Mouse (Mus musculus) mesoderm, embryonic 11.5 days (tissue): ENCODE data around the gene Pla2g1b.
"Not testable (repeated sequence)": the region's sequence is repeated elsewhere in the genome, so short reads cannot be mapped to it uniquely, and the experiment has no call there.

ENCODE experiments used
- DNase-seq: peaks from one replicate; pipeline ENCODE4 v3.0.0-alpha.2; 2012; ENCODE audit warnings: low read depth, low spot score

Gene Pla2g1b

DNA sequence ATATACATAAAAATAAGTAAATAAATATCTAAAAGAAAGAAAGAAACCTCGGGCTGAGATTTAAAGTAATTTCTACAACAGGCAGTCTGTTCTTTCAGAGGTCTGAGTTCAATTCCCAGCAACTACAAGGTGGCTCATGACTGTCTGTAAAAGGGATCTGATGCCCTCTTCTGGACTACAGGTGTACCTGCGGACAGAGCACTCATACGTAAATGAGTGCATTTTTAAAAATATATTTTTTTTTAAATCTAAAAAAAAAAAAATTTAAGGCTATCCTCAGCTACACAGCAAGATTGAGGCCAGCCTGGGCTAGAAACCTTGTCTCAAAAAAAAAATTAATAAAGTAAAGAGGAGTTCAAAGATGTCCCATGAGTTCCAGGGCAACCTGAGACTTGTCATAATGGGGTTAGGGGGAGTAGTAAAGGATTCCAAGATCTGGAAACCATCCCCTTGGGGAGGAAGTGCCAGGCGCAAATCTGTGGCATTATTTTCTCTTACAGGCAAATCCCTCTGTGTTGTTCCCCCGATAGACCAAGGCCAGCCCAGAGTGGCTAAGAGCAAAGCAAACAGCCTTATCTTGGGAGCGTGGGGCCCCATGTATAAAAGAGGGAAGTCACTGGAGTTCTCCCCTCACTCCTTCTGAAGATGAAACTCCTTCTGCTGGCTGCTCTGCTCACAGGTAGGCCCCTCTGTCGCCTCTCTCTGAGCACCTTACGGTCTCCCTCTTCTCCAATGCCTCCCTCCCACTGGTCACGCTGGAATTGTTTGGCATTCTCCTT, at the start of gene Pla2g1b:
Gene Pla2g1b (plus strand): TSS at position 621 of the 779 bp plus-strand sequence.
- DNase-seq = no peak

DNA sequence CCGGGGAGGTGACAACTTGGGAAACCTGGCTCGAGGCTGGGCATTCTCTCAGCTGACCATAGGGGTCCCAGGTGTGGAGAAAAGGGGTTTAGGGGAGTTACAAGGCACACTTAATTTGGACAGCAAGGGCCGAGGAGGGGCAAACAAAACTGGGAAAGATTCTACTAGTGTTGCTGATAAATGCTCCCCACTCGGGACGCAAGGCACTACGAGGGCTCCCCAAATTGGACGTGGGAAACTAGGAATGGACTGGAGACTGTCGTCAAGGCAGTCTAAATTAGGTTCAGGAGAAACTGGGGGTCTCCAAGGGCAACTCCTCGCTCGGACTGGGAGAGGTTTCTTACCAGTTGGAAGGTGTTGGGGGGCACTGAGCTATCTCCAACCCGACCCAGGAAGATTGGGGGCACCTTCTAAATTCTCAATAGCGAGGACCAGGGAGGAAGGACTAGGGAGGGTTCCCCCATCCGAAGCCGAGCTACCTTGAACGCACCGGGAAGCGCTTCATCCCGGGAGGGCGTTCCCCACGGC, 37.2 kb upstream of the Pla2g1b start:
- no peak for DNase-seq

DNA sequence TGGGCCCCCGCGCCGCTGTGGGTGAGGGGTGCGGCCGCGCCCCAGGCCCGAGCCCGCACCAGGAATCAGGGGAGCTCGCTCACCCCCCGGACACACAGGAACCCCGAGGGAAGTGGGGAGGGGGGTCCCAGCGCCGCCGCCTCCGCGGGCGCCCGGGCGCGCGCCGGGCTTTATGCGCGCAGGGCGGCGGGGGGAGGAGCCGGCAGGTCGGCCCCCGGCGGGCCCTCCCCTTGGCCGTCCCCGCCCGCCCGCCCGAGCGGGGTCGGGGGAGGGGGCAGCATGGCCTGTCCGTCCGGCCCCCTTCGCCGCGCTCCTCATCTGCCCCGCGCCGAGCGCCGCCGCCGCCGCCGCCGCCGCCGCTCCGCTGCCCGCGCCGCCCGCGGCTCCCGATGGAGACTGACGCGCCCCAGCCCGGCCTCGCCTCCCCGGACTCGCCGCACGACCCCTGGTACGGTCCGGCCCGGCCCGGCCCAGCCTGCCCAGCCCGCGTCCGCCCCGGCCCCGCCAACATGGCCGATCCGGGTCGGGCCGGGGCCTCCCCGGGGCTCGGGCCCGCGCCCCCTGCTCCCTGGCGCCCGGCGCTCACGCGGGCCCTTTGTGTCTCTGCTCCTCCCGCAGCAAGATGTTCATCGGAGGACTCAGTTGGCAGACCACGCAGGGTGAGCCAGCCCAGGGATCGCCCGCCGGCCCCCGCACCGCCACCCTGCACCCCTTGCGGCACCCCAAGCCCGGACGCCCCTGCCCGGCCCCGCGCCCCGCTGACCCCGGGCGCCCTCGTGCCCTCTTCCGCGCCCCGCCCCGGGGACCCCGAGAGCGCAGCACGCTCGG, 36.5 kb upstream of the Pla2g1b start, which contains the start of gene Msi1:
Gene Msi1 (plus strand): TSS at position 241 of the 828 bp plus-strand sequence.
- no peak for DNase-seq

DNA sequence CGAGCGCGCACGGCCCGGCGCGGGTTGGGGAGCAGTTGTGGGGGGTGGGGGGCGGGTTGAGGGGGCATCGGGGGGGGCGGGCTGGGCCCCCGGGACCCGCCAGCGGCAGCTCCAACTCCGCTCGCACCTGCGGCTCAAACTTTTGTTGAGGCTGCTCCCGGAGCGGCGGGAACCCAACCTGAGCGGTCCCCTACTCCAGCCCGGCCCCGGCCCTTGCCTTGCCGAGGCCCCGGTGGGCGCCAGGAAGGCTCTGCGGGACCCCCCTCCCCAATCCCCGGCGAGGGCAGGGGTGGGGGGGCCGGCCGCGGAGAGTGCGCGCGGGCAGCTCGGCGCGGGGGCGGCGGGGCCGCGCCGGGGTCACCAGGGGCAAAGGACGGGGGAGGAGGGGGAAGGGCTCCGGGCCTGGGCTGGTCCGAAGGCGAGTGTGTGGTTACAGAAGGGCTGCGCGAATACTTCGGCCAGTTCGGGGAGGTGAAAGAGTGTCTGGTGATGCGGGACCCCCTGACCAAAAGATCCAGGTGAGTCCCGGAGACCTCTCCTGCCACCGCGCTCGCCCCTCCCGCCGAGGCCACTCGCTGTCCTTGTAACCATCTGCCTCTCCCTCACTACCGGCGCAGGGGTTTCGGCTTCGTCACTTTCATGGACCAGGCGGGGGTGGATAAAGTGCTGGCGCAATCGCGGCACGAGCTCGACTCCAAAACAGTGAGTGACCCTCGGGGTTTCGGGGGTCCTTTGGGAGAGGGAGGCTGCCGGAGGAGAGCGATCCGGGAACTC, 35.7 kb upstream of the Pla2g1b start:
- DNase-seq = no peak

DNA sequence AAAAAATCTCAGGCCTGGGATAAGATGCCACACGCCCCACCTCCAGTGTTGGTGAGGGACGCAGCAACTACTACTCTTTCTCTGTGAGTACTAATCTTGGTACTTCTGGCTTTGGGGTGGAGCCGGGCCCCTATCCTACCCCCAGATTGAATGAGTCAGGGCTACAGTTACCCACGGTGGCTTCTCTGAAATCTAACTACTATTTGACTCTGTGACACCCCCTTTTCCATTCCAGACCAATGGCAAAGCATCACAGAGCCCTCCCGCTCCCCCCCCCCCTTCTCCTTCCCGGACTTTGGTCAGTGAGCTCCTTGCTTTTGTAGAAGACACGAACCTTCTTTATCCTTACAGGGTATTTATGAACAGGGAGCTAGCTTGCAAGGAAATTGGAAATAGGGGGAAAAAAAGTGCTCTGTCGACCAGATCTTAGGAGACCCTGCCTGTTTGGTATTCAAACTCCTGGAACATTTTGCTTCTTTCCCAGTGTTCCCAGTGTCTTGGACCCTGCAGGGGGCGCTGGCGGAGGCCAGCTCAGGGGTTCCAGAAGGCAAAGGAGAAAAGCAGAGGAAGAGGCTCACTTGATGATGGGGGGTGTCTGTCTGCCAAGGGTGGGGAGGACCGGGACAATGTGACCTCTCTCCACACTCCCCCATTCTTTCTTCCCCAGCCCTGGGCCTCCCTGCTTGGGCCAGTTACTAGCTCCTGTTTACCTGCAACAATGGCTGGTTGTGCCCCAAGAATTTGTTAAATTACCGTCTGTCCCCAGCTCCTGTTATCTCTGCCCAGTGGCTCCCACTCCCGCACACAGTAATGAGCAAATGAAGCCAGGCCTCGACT, 34.8 kb upstream of the Pla2g1b start:
- DNase-seq = peak; percentile 76

DNA sequence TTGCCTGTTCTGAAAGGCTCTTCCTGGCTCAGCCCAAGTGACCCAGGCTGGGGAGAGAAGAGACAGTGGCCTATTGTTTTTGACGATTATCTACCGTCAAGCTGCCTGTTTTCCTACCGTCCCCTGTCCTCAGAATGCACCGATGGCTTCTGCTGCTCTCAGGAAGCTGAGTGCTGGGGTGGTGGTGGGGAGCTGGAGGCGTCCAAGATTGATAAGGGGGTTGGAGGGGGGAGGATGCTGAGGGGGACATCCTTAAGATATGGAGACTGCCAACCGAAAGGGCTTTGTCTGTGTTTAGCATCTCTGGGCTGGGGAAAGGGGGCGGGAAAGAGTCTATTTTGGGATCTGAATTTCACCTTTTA, 34.2 kb upstream of the Pla2g1b start:
- no peak for DNase-seq

DNA sequence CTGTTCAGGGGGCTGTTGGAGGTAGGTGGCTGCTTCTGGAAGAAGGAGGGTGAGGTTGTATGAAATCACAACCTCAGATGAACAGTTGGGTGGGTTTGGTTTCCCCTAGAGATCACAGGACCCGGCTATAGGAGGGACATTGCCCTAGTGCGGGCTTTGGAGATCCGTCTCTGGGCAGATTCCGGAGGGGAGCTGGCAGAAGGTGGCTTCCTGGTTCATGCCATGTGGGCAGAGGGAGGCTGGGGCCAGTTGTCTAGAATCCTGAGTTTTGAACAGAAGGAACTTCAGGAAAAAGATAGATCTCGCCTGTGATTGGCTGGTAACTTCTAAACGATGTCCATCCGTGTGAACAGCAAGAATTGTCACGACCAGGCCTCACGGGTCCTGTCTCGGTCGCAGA, 33.7 kb upstream of the Pla2g1b start:
- no peak for DNase-seq

DNA sequence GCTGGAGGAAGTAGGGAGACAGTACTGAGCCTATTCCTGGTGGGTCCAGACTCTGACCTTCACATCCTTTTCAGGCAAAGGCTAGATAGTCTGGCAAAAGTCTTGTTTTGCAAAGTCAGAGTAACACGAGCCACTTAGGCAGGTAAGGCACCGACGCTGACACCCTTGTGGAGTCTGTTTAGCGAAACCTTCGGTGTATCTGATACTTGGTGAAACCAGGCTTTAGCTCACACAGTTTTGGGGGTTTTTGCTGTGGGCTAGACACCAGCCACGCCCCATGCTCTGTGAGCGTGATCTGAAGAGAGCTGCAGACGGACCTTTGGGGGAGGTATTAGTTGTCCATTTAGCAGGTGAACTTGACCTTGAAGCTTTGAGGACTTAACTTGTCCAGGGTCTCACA, 32.9 kb upstream of the Pla2g1b start:
- no peak for DNase-seq

DNA sequence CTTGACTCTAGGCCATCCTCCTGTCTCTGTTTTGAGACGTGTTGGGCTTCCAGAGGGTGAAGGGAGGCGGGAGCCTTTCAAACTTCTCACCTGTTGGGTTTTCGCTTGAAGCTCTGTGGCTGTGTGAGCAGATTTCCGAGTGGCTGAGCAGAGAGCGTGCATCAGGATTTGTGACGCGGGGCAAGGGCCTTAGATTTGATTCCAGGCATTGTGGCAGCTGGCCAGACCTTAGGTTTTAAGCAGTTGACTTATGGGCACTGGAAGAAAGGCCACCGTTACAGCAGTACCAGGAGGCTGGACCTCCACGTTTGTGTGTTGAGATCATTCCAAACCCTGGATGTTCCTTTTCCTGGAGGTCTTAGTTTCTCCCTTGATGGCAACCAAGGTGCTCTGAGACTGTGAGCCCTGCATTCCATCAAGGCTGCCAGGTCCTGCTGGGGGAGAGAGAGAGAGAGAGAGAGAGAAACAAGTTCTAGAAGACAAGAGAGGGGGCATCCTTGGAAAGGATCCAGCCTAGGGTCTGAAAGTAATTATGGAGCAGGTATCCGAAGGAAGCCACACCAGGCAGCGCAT, 31.7 kb upstream of the Pla2g1b start:
- DNase-seq = no peak

DNA sequence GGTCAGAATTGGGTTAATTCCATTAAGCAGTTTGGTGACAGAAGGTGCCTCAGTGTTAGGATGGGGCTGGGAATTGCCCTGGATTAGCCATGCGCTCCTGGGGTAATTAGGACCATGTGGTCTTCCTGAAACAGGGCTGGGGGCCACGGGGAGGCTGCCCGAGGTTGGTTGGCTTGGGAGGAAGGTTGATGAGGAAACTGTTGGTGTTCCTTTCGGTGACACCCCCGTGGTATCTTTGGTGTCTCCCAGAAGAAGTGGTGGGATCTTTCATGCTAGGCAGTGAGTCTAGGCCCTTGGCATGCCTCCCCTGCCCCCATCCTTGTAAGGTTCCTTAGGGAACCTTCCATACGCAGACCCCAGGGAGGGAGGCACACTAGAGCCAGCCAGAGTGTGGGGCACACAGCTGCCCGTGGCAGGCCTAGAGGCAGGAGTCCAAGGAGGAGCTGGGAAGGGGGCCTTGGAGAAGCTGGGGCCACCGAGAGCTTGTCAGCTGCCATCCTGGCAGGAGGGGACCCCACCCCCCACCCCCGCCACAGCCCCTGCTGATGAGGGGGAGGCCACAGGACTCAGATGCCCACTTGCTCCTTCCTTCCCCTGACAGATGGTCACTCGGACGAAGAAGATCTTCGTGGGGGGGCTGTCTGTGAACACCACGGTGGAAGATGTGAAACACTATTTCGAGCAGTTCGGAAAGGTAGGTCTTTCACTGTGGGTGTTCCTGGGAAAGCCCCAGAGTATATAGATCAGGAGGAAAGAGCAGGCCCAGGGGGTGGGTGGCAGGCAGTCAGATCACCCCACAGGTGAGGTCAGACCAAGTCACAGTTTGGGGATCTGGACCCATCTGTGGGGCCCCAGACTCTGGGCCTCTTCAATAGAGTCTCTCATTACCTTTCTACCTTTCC, 31.0 kb upstream of the Pla2g1b start:
- DNase-seq = no peak

DNA sequence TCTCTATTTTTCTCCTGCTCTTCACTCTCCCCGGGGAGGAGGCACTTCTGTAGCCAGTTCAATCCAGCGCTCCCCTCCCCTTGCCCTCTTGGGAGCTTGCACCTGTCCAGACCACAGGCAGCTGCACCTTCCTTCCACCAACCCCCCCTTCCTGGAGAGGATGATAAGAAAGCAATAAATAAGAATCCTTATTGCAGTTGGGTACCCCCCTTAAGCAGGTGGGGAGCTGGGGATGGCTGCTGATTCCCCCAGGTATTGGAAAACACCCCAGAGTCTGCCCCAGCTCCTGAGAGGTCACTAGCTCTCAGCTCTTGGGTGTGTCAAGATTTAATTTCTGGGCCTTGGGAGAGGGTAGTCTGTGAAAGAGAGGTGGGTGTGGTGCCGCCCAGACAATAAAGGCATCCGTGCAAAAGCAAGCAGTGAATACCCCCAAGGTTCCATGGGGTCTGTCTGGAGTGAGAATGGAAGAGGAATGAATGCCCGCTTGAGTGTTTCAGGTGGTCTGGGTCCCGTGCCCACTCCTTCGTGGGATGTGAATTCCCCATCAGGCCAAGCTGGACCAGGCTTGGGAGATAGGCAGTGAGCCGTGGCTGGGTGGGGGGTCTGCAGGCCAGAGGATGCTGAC, 30.2 kb upstream of the Pla2g1b start:
- DNase-seq = no peak

DNA sequence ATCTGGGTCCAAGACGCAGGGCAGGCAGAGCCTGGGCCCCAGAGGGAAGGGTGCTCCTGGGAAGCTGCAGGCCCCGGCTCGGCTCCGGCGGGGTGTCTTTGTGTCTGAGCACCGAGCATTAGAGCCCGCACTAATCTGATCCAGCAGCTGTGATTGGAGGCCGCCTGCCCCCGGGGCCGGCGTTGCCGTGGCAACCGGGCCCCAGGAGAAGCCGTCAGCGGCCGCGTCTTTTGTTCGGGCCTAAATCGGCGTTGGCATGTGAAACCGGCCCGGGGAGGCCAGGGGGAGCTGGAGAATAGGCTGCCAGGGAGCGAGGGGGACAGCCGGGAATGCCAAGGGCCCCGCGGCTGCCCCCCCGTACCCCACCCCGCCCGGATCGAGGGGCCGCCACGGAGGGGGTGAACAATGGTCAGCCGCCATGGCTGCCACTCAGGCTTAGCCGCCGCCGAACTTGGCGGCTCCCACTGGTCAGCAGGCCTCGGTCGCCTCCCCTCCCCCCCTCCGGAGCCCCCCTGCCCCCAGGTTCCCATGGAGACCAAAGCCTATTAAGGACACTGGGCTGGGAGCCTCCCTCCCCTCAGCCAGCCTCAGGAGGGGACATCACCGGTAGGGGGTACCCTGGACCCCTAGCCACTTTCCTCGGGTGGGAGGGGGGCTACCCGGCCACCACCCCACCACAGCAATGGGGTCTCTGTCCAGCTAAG, 29.5 kb upstream of the Pla2g1b start:
- peak; percentile 95 for DNase-seq

DNA sequence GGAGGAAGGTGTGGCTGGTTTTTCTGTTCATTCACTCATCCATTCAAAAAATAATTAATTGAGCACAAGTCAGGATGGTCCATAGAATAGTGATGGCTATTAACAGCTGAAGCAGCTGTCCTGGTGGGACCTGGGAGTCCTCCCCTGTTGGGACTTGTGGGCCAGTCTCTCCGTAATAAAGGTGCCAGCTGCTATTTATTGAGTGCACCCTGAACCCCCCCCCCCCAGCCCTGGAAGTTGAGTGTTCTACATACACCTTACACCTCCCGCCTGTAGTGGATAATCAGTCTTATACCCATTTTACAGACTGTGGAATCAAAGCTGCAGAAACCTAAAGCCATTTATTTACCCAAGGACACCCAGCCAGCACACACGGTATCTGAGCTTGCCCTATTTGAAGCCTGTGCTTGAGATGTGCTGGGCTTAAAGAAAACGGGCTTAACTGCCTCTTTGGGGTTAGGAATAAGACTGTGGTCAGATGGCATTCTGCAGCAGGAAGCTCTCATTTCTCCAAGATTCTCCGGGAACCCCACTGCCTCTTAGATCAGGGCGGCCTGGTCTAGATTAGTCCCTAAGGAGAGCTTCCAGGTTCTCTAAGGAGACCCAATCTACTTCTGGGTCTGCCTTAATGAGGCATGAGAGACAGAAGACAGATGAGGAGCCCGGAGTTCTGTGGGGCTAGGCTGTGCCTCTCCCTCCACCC, 28.7 kb upstream of the Pla2g1b start:
- DNase-seq = no peak

DNA sequence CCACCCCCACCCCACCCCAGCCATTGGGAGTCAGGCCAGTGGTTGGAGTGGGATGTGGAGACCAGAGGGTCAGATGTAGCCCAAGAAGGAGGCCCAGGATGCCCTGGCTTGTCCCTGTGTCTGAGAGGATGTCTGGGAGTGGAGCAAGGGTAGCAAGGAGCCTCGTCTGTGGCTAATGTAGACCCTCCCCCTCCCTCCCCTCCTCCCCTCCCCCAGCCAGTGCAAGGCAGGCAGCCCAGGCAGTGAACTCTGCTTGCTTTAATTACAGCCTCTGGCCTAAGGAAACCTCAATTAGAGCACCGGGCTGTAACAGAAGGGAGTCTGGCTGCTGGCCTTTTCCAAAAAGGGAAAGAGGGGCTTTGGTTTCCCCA, 28.1 kb upstream of the Pla2g1b start:
- no peak for DNase-seq

DNA sequence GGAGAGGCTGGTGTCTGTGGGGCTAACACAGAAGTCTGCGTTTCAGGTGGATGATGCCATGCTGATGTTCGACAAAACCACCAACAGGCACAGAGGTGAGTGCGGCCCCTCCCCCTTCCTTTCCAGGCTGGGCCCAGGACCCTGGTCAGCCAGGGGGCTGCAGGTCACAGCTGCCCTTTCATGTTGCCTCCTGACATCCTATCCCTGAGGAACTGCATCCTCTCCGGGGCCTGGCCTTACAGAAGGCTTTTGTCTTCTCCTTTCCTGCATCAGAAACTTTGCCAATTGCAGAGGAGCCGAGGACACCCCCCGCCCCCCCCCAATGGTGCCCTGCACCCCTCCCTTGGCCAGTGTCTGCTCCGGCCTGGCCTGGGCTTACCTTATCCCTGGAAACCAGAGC, 27.4 kb upstream of the Pla2g1b start:
- no peak for DNase-seq

DNA sequence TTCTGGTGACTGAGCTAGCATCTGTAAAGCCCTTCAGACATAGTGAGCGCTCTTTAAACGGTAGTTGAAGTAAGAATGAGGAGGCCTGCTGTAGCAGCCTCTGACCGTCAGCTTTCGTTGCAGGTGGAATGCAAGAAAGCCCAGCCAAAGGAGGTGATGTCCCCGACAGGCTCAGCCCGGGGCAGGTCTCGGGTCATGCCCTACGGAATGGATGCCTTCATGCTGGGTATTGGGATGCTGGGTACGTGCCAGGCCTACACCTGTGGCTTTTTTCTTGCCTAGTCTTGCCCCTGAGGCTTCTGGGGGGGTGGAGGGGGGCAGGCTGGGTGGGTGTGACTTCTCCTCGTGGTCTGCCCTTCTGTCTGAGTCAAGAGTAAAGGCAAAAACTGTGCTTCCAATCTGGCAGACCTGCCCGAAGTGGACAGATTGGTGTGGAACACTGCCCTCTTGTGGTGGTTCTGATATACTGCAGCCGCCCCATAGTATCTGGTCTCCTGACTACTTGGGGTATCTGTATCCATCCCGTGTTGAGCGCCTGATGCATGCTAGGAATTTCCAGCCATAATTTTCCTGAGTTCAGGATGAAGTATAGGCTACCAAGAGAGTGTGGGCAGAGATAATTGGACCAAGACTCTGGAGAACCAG, 24.7 kb upstream of the Pla2g1b start:
- DNase-seq = peak; percentile 86

DNA sequence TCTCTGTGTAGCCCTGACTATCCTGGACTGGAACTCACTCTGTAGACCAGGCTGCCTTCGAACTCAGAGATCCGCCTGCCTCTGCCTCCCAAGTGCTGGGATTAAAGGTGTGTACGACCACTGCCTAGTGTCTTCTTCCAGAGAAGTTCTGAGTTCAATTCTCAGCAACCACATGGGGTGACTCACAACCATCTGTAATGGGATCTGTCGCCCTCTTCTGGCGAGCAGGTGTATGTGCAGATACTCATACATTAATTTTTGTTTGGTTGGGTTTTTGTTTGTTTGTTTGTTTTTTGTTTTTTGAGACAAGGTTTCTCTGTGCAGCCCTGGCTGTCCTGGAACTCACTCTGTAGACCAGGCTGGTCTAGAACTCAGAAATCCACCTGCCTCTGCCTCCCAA, 23.4 kb upstream of the Pla2g1b start:
- DNase-seq = not testable (repeated sequence)
